Mouse (Mus musculus): ENCODE measurements around the gene Myef2. TPM values are rescaled to one million over a fixed set of nuclear protein-coding genes. Genes with fewer than 3 reads are reported as not detected.

Myef2 gene
- polyA plus RNA-seq, 1 experiment from 2014 or later: 262 TPM

DNA sequence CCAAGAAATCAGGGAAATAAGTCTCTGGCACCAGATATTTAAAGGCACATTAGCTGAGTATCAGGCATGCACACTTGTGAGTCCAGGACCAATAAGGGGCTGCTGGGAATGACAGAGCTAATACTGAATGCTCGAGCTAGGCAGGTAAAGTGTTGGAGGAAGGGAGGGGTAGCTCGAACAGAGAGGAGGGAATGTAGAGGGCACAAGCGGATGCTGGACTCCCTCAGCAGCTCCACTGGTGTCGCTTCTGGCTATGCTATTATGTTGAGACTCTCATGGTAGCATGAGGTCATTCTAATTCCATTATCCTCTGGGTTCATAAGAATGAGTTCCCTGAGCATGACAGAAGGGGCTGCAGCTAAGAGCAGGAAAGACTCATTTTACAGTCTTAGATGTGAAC is 60.5 kb downstream of the Myef2 start:
- 0 out of 2 replicates have a peak, but pooled peaks have one; percentile 35 for ATAC-seq (replicated peaks)
- Histone ChIP-seq H3K9ac (replicated peaks) (no peak overlapping the region), H3K9me3 (no peaks in the 10 kb centered on the region), H3K4me1 (no peaks in the 10 kb centered on the region), H3K4me3 (no peak overlapping the region), H3K4me2 (replicated peaks) (no peak overlapping the region), H3K36me3 (no peaks in the 10 kb centered on the region), H3K27me3 (no peaks in the 10 kb centered on the region), H3K27ac (replicated peaks) (no peak overlapping the region)
- WGBS: 35% methylated on average over 4 of the region's 4 CpGs

DNA sequence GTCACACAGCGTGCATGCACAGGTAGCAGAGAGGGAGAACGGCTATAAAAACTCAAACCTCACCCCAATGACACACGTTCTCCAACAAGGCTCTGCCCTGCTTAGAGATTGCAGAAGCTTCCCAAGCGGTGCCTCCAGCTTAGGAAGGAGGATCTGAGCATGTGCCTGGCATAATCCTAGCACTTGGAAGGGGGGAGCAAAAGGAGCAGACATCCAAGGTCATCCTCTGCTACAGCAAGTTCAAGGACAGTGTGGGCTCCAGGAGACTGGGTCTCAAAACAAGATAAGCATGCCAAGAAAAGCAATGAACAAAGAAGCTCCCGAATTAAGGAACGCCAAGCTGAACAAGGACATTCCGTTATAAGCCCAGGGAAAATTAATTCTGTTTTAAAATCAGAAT is 62.0 kb downstream of the Myef2 start:
- Histone ChIP-seq H3K9ac (replicated peaks) (no peak overlapping the region), H3K4me3 (no peak overlapping the region), H3K9me3 (no peaks in the 10 kb centered on the region), H3K4me2 (replicated peaks) (no peak overlapping the region), H3K27me3 (no peaks in the 10 kb centered on the region), H3K4me1 (no peaks in the 10 kb centered on the region), H3K36me3 (no peaks in the 10 kb centered on the region), H3K27ac (replicated peaks) (no peak overlapping the region)
- 90% methylated on average over 7 of the region's 7 CpGs for WGBS
- ATAC-seq (replicated peaks): no peak

GRCm38 (mm10) chr2:125057250-125057815 is 66.1 kb downstream of the Myef2 start:
- no peaks in the 10 kb centered on the region for H3K4me1 ChIP-seq
- WGBS: 45% methylated on average over 7 of the region's 7 CpGs
- H3K27ac ChIP-seq (replicated peaks): no peak overlapping the region
- no peak; the same call in 1 of the 2 replicates for ATAC-seq (replicated peaks)
- no peak overlapping the region for H3K4me3 ChIP-seq
- no peak overlapping the region for H3K4me2 ChIP-seq (replicated peaks)
- no peaks in the 10 kb centered on the region for H3K9me3 ChIP-seq
- no peak overlapping the region for H3K9ac ChIP-seq (replicated peaks)
- H3K36me3 ChIP-seq: no peaks in the 10 kb centered on the region
- H3K27me3 ChIP-seq: no peaks in the 10 kb centered on the region

GRCm38 (mm10) chr2:125055316-125055903 is 68.1 kb downstream of the Myef2 start:
- H3K27me3 ChIP-seq: no peaks in the 10 kb centered on the region
- H3K4me2 ChIP-seq (replicated peaks): no peak overlapping the region
- no peak overlapping the region for H3K9ac ChIP-seq (replicated peaks)
- H3K4me3 ChIP-seq: no peak overlapping the region
- H3K36me3 ChIP-seq: no peaks in the 10 kb centered on the region
- H3K4me1 ChIP-seq: no peaks in the 10 kb centered on the region
- WGBS: 83% methylated on average over 7 of the region's 7 CpGs
- no peaks in the 10 kb centered on the region for H3K9me3 ChIP-seq
- ATAC-seq (replicated peaks): no peak
- no peak overlapping the region for H3K27ac ChIP-seq (replicated peaks)

Other genes starting within 250 kb of the Myef2 start
- gene Slc24a5, start 55.5 kb downstream of the Myef2 start, polyA plus RNA-seq (2015; fragmentation: Nextera tagmentation; extraction: Ambion mirVana): 4.4 and 6.2 TPM in 2 replicates
- 4.6 and 4.7 TPM in 2 replicates for gene Ctxn2, start 13.0 kb upstream of the Myef2 start, polyA plus RNA-seq (2015; fragmentation: Nextera tagmentation; extraction: Ambion mirVana)
- 0.06 TPM in 1 of 2 replicates, not detected in the other for gene Slc12a1, start 28.8 kb upstream of the Myef2 start, polyA plus RNA-seq (2015; fragmentation: Nextera tagmentation; extraction: Ambion mirVana)
- 105 and 118 TPM in 2 replicates for gene Dut, start 123.5 kb upstream of the Myef2 start, polyA plus RNA-seq (2015; fragmentation: Nextera tagmentation; extraction: Ambion mirVana)

Data from forebrain, embryonic 15.5 days (tissue).